Mouse (Mus musculus) heart, postnatal 0 days (tissue): ENCODE measurements around the gene Cars.

Experiments used
- CTCF ChIP-seq: IDR thresholded peaks from 2 replicates; pipeline ENCODE4 v1.5.1; 2016; ENCODE audit warnings: antibody characterized with exemption, control low read depth, low read depth
- EP300 ChIP-seq: IDR thresholded peaks from 2 replicates; pipeline ENCODE4 v1.6.1; 2016; ENCODE audit warnings: antibody characterized with exemption, low read depth

DNA sequence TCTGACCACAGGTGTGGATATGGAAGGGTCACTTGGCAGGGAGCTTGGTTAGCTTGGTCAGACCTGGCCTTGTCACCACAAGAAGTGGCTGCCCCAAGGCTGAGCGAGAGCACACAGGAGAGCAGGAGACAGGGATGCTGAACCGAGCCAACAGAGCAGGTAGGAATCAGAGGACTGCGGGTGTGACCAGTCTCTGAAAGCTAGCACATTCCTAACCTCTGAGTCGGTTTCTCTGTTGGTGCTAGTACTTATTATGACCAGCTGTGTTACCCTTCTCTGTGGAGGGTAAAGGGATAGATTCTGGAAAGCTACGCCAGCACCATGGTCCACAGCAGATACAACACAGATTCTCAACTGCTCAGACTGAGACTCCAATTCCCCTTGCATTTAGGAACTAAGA, 36.1 kb downstream of the Cars start:
- TF ChIP-seq CTCF (no peak), EP300 (no peak)
